Mouse (Mus musculus): ENCODE measurements around the gene Tmem115. TPM values are rescaled to one million over a fixed set of nuclear protein-coding genes. Genes with fewer than 3 reads are reported as not detected.

Gene Tmem115
- 41.9 and 43.2 TPM in 2 replicates for polyA plus RNA-seq (2015; fragmentation: Nextera tagmentation; extraction: Ambion mirVana)

- Histone ChIP-seq H3K9me3 (ENCODE audit: control insufficient read depth, low read length) (no peaks in the 10 kb centered on the region), H3K4me2 (replicated peaks; ENCODE audit: low read depth) (peak within 1 kb of the TSS; percentile 95), H3K4me3 (ENCODE audit: low read depth, low read length) (peak within 1 kb of the TSS; percentile 84), H3K36me3 (ENCODE audit: control insufficient read depth, insufficient read depth, low read length) (no peaks in the 10 kb centered on the region; the same call in 1 of the 2 replicates), H3K4me1 (replicated peaks; ENCODE audit: control insufficient read depth, insufficient read depth) (peaks cover 8% of the 10 kb centered on the region; the same call in 1 of the 2 replicates), H3K27ac (replicated peaks) (peak within 1 kb of the TSS; percentile 94), H3K9ac (ENCODE audit: low read length) (peak within 1 kb of the TSS; percentile 91), H3K27me3 (ENCODE audit: control insufficient read depth, insufficient read depth, low read length) (no peaks in the 10 kb centered on the region)
- TF ChIP-seq CTCF (IDR thresholded peaks at IDR 0.05; ENCODE audit: low read depth) = peak; percentile 41
- no peak for TF ChIP-seq EP300 (optimal IDR thresholded peaks at IDR 0.05)
- DNase-seq (ENCODE audit: low spot score) (peak; percentile 94), ATAC-seq (ENCODE audit: low FRiP score, low TSS enrichment) (peak; percentile 99)
- under 1% methylated on average over 47 of the region's 48 CpGs for WGBS
Observed at GRCm38 (mm10) chr9:107533791-107534407, at the start of gene Tmem115. Gene Tmem115 (plus strand): TSS chr9:107533945.

DNA sequence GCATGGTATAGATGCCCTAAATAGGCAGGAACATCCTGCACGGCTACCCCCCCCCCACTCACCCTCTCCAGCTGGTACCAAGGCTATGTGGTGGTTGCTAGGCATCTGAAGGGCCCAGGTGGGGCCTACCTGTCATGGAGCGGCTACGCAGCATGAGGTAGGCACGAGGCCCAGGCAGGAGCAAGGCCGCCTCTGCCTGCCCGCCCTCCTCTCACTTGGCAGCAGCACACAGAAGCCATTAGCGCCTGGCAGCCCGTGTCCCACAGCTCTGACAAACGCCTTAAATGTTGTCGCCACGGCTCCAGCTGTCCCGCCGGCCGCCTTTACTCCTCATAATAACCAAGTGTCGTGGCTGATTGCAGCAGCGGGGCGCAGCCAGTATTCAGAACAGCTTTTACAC lies 49.4 kb upstream of the Tmem115 start:
- WGBS = 69% methylated on average over 17 of the region's 17 CpGs
- TF ChIP-seq CTCF (IDR thresholded peaks at IDR 0.05; ENCODE audit: low read depth) (no peak), EP300 (optimal IDR thresholded peaks at IDR 0.05) (no peak)
- Histone ChIP-seq H3K9ac (ENCODE audit: low read length) (no peak overlapping the region), H3K4me2 (replicated peaks; ENCODE audit: low read depth) (no peak overlapping the region), H3K9me3 (ENCODE audit: control insufficient read depth, low read length) (no peaks in the 10 kb centered on the region), H3K27me3 (ENCODE audit: control insufficient read depth, insufficient read depth, low read length) (no peaks in the 10 kb centered on the region), H3K4me3 (ENCODE audit: low read depth, low read length) (no peak overlapping the region), H3K27ac (replicated peaks) (no peak overlapping the region), H3K4me1 (replicated peaks; ENCODE audit: control insufficient read depth, insufficient read depth) (no peaks in the 10 kb centered on the region), H3K36me3 (ENCODE audit: control insufficient read depth, insufficient read depth, low read length) (no peaks in the 10 kb centered on the region)
- ATAC-seq (ENCODE audit: low FRiP score, low TSS enrichment) = no peak
- DNase-seq (ENCODE audit: low spot score) = no peak

- H3K9ac ChIP-seq (ENCODE audit: low read length) = no peak overlapping the region
- no peak for DNase-seq (ENCODE audit: low spot score)
- no peak for TF ChIP-seq CTCF (IDR thresholded peaks at IDR 0.05; ENCODE audit: low read depth)
- no peak for TF ChIP-seq EP300 (optimal IDR thresholded peaks at IDR 0.05)
- H3K4me1 ChIP-seq (replicated peaks; ENCODE audit: control insufficient read depth, insufficient read depth) = no peaks in the 10 kb centered on the region
- no peaks in the 10 kb centered on the region for H3K36me3 ChIP-seq (ENCODE audit: control insufficient read depth, insufficient read depth, low read length)
- no peak for ATAC-seq (ENCODE audit: low FRiP score, low TSS enrichment)
- WGBS = 81% methylated on average over 6 of the region's 6 CpGs
- no peak overlapping the region for H3K27ac ChIP-seq (replicated peaks)
- H3K4me2 ChIP-seq (replicated peaks; ENCODE audit: low read depth) = no peak overlapping the region
- no peaks in the 10 kb centered on the region for H3K9me3 ChIP-seq (ENCODE audit: control insufficient read depth, low read length)
- H3K4me3 ChIP-seq (ENCODE audit: low read depth, low read length) = no peak overlapping the region
- H3K27me3 ChIP-seq (ENCODE audit: control insufficient read depth, insufficient read depth, low read length) = no peaks in the 10 kb centered on the region
Observed at GRCm38 (mm10) chr9:107484766-107485165, 49.0 kb upstream of the Tmem115 start.

DNA sequence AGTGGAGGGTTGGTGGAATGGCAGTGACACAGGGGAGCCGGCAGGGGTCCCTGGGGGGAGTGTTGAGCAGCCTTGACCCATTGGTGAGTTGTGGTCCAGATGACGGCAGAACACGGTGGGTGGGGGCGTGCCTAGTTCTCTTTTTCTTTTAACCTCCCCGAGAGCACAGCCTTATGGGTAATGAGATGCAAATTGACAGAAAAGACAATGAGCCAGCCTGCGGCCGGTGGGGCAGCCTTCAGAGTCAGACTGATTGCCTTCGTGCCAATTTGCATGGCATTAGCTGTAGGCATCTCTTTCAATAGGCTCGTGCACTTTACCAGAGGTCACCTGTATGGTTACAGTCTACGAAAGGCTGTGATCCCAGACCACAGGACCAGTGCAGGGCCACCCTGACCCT lies 47.7 kb upstream of the Tmem115 start:
- no peaks in the 10 kb centered on the region for H3K27me3 ChIP-seq (ENCODE audit: control insufficient read depth, insufficient read depth, low read length)
- no peak for ATAC-seq (ENCODE audit: low FRiP score, low TSS enrichment)
- 69% methylated on average over 10 of the region's 10 CpGs for WGBS
- no peak for TF ChIP-seq CTCF (IDR thresholded peaks at IDR 0.05; ENCODE audit: low read depth)
- TF ChIP-seq EP300 (optimal IDR thresholded peaks at IDR 0.05) = no peak
- no peak overlapping the region for H3K27ac ChIP-seq (replicated peaks)
- H3K36me3 ChIP-seq (ENCODE audit: control insufficient read depth, insufficient read depth, low read length) = no peaks in the 10 kb centered on the region
- no peaks in the 10 kb centered on the region for H3K9me3 ChIP-seq (ENCODE audit: control insufficient read depth, low read length)
- no peak for DNase-seq (ENCODE audit: low spot score)
- H3K4me3 ChIP-seq (ENCODE audit: low read depth, low read length) = no peak overlapping the region
- H3K9ac ChIP-seq (ENCODE audit: low read length) = no peak overlapping the region
- H3K4me2 ChIP-seq (replicated peaks; ENCODE audit: low read depth) = no peak overlapping the region
- H3K4me1 ChIP-seq (replicated peaks; ENCODE audit: control insufficient read depth, insufficient read depth) = no peaks in the 10 kb centered on the region

DNA sequence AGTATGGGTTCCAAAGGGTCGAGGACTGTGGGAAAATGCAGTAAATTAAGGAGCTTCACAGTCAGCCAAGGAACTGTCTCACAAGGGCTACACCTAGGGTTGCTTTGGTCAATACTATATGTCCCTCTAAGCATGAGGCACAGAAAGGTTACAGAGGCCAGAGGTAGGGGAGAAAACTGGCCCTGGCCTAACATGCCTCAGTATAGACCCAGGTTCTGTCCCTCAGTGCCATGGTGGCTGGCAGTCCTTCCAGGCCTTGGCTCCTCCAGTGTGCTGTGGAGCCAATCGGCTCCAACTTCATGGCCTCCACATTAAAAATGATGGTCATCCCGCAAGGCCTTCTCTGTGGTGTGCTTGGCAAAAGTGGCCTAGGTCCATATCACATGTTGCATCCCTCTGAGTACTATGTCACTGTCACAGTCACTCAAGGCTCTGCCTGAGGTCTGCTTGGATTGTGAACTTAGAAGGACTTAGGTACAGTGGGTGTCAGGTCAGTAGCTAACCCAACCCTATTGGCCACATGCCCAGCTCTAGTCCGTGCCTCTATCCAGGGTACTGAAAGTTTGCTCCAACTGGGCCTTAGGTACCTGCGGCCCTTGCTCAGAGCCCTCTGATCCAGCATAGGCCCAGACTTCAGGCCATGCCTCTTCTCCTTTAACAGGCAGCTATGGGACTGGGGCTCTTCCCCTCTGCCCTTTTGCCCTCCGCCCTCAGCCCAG lies 47.1 kb upstream of the Tmem115 start:
- H3K4me3 ChIP-seq (ENCODE audit: low read depth, low read length) = no peak overlapping the region
- DNase-seq (ENCODE audit: low spot score) (peak; percentile 72), ATAC-seq (ENCODE audit: low FRiP score, low TSS enrichment) (no peak)
- H3K9me3 ChIP-seq (ENCODE audit: control insufficient read depth, low read length) = no peaks in the 10 kb centered on the region
- TF ChIP-seq EP300 (optimal IDR thresholded peaks at IDR 0.05) (no peak), CTCF (IDR thresholded peaks at IDR 0.05; ENCODE audit: low read depth) (no peak)
- no peak overlapping the region for H3K9ac ChIP-seq (ENCODE audit: low read length)
- no peaks in the 10 kb centered on the region for H3K36me3 ChIP-seq (ENCODE audit: control insufficient read depth, insufficient read depth, low read length)
- no peaks in the 10 kb centered on the region for H3K4me1 ChIP-seq (replicated peaks; ENCODE audit: control insufficient read depth, insufficient read depth)
- WGBS = 64% methylated on average over 6 of the region's 6 CpGs
- no peak overlapping the region for H3K27ac ChIP-seq (replicated peaks)
- H3K27me3 ChIP-seq (ENCODE audit: control insufficient read depth, insufficient read depth, low read length) = no peaks in the 10 kb centered on the region
- no peak overlapping the region for H3K4me2 ChIP-seq (replicated peaks; ENCODE audit: low read depth)

DNA sequence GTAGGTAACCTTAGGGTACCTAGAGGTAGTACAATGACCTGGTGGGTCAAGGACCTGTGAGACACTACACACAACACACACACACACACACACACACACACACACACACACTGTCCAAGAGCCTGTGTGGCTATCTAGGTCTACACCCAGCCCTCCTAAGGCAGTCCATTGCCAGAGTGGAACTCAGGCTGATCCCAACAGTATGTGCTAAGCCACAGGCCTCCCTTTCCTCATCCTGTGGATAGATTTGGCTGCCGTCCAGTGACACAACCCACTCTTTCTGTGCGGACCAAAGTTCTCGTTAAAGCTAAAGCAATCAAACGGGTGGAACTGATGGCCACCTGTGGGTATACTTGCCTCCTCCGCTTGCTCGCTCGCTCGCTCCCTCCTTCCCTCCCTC lies 43.6 kb upstream of the Tmem115 start:
- H3K4me2 ChIP-seq (replicated peaks; ENCODE audit: low read depth) = no peak overlapping the region
- H3K4me1 ChIP-seq (replicated peaks; ENCODE audit: control insufficient read depth, insufficient read depth) = no peaks in the 10 kb centered on the region
- DNase-seq (ENCODE audit: low spot score) = no peak
- no peaks in the 10 kb centered on the region for H3K9me3 ChIP-seq (ENCODE audit: control insufficient read depth, low read length)
- H3K36me3 ChIP-seq (ENCODE audit: control insufficient read depth, insufficient read depth, low read length) = no peaks in the 10 kb centered on the region
- H3K27me3 ChIP-seq (ENCODE audit: control insufficient read depth, insufficient read depth, low read length) = no peaks in the 10 kb centered on the region
- no peak overlapping the region for H3K27ac ChIP-seq (replicated peaks)
- WGBS = 47% methylated on average over 8 of the region's 8 CpGs
- no peak for ATAC-seq (ENCODE audit: low FRiP score, low TSS enrichment)
- no peak overlapping the region for H3K4me3 ChIP-seq (ENCODE audit: low read depth, low read length)
- TF ChIP-seq CTCF (IDR thresholded peaks at IDR 0.05; ENCODE audit: low read depth) (no peak), EP300 (optimal IDR thresholded peaks at IDR 0.05) (no peak)
- no peak overlapping the region for H3K9ac ChIP-seq (ENCODE audit: low read length)
